Mouse (Mus musculus) myocyte (in vitro differentiated cells): ENCODE measurements around the gene Nadk2.

Experiments
- E2F4 ChIP-seq: IDR thresholded peaks from one replicate; pipeline ENCODE4 v1.6.1; 2011; ENCODE audit warnings: mild to moderate bottlenecking, control low read depth, moderate library complexity; ENCODE audit not compliant: insufficient read depth
- POLR2A ChIP-seq: IDR thresholded peaks from one replicate; pipeline ENCODE4 v1.6.1; 2011; ENCODE audit warnings: low read depth, mild to moderate bottlenecking, control low read depth, moderate library complexity; ENCODE audit not compliant: insufficient read length

DNA sequence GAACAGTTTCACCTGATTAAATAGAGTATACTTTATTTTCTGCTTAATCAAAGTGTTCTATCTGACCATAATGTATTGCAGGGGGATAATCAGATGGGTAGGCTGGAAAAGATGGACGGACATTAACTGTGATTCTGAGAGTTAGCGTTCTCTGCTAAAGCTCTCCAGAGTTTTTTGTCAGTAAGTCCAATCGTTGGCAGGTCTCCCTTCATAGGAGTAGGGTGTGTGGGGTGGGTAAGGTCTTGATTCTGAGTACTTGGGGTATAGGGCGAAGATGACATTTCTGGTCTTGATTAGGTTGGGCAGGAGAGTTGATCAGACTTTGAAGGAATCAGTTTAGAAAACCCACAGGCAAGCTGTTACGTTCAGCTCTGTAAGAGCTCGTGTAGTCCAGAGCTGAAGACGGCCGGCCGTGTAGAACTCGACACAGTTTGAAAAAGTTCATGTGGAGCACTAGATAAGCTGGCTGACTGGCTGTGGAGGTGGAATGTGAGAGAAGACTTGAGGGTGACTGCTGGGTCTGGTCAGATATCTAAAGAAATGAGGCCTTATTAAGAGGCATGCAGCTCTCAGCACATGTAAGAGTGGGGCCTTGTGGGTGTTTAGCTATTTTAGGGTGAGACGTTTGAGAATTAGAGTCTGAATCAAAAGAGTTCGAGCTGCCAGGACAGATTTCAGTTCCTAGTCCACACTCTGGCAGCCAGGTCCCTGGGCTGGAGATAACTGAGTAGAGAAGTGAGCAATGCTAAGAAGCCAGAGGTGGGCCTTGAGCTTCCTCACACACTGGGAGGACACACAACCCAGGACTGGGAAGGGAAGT, 7.6 kb downstream of the Nadk2 start:
- TF ChIP-seq POLR2A = no peak
- TF ChIP-seq E2F4 = no peak
